Mouse (Mus musculus) stomach, postnatal 0 days (tissue): ENCODE data around the gene Ctnna2.

ENCODE experiments used
- CTCF ChIP-seq: IDR thresholded peaks from 2 replicates; pipeline ENCODE4 v1.5.1; 2016; ENCODE audit warnings: antibody characterized with exemption, low read depth, mild to moderate bottlenecking, moderate library complexity
- EP300 ChIP-seq: optimal IDR thresholded peaks from 2 replicates; pipeline ENCODE3; 2016; ENCODE audit warnings: antibody characterized with exemption

- TF ChIP-seq CTCF: no peak
- no peak for TF ChIP-seq EP300
Observed at GRCm38 (mm10) chr6:77120510-77120909, 859.0 kb downstream of the Ctnna2 start.
